Mouse (Mus musculus) left cerebral cortex, postnatal 10 days (tissue): ENCODE measurements around the gene Spag6. TPM values are rescaled to one million over a fixed set of nuclear protein-coding genes. Genes with fewer than 3 reads are reported as not detected.
A peak's percentile ranks its signal among the peaks of the same experiment; 100 is the strongest.

Experiments used
- DNase-seq, 2 experiments: peaks; one replicate each; pipeline ENCODE4 v3.0.0; 2021 to 2022; ENCODE audit warnings: low spot score in 2 of 2, mixed read lengths in 1 of 2; ENCODE audit errors: extremely low spot score in 1 of 2
- intact Hi-C: fragments of 180-260 bp; cut with DNase I; formaldehyde crosslinking; loops from one replicate; pipeline ENCODE4 v1.15.1; 2025
- total RNA-seq, 2 experiments: library from RNA; stranded (reverse); gene quantifications; 2 replicates each; pipeline ENCODE4 v1.2.3; 2021

Gene Spag6
- total RNA-seq, 2 experiments from 2014 or later, result 1.1 to 1.3 TPM

- no peak for DNase-seq
- intact Hi-C loops, result no loop called here
Observed at GRCm38 (mm10) chr2:18774326-18774725, 80.5 kb downstream of the Spag6 start.

- intact Hi-C loops, result no loop called here
- peak in 1 of 2 experiments; percentile 45 for DNase-seq
Observed at GRCm38 (mm10) chr2:18778220-18778619, 84.4 kb downstream of the Spag6 start.

GRCm38 (mm10) chr2:18779830-18780229, 86.0 kb downstream of the Spag6 start:
- DNase-seq, result no peak
- intact Hi-C loops, result no loop called here

- DNase-seq, result no peak
- intact Hi-C loops, result no loop called here
Observed at GRCm38 (mm10) chr2:18781296-18781695, 87.5 kb downstream of the Spag6 start.

GRCm38 (mm10) chr2:18794261-18794660, 100.4 kb downstream of the Spag6 start:
- intact Hi-C loops, result no loop called here
- DNase-seq, result no peak

- intact Hi-C loops, result no loop called here
- no peak for DNase-seq
Observed at GRCm38 (mm10) chr2:18797776-18798175, 103.9 kb downstream of the Spag6 start.

GRCm38 (mm10) chr2:18799265-18799965, 105.6 kb downstream of the Spag6 start:
- DNase-seq, result no peak
- intact Hi-C loops, result no loop called here

Other genes with a start within 250 kb of the Spag6 start
- gene Commd3, start 21.6 kb upstream of the Spag6 start, total RNA-seq, result 100 to 1,000 TPM; 116 to 117 TPM
- 10 to 100 TPM; 33.6 to 38.5 TPM for gene Bmi1, start 17.0 kb upstream of the Spag6 start, total RNA-seq